Mouse (Mus musculus): ENCODE data around the gene Spats2l.

Gene Spats2l

GRCm38 (mm10) chr1:57774001-57774667 is at the start of gene Spats2l:
Gene Spats2l (plus strand): TSS chr1:57774162.
- peak; percentile 78 for DNase-seq

DNA sequence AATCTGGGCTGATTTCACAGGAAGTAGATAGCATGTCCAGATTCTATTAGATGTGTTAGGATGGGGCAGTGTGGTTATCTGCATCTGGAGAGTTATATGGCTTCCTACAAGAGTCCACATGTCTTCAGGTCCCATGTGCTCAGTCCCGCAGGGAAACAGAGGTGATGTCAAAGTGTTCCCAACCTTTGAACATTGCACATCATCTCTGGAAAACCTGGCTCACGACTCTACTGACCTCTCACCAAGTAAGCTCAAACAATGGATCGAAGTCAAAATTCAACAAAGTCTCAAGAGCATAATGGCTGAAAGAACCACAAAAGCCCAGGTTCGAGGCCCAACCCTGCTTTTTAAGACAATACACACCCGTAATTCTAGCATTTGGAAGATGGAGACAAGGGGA is 48.7 kb upstream of the Spats2l start:
- no peak for DNase-seq

DNA sequence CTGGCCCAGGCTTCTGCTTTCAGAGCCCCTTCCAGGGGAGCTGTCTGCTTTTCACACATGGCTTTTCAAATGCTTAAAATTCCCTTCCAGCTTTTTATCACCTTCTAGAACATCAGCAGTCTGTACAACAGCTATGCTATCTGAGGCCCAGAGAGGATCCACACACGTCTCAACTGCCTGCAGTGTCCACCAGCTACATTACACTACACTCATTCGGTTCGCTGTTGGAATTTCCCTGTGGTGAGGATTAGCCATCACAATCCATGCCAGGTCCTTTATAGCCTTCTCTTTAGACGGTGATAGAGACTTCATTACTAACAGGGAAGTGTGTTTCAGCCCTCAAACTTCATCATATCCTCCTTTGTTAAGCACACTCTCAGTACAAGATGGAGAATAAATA is 38.1 kb upstream of the Spats2l start:
- DNase-seq: no peak

DNA sequence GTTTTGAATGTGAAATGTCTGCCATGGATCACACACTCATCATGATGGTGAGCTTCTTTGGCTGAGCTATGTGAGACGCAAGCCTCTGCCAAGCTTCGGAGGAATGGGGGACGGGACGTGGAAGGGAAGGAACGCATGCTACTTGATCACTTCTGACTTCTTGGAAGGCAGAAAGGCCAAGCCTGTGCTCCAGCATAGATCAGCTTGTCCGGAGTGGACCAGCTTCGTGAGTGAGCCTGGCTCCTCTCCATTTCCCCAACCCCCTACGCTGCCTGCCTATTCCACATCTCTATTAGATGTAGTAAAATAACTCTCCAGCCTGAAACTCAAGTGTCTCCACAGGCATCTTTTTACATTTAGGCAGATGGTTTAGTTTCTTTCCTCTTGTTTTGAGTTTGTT is 32.2 kb upstream of the Spats2l start:
- DNase-seq: no peak

GRCm38 (mm10) chr1:57742266-57742665 is 31.7 kb upstream of the Spats2l start:
- DNase-seq: no peak

DNA sequence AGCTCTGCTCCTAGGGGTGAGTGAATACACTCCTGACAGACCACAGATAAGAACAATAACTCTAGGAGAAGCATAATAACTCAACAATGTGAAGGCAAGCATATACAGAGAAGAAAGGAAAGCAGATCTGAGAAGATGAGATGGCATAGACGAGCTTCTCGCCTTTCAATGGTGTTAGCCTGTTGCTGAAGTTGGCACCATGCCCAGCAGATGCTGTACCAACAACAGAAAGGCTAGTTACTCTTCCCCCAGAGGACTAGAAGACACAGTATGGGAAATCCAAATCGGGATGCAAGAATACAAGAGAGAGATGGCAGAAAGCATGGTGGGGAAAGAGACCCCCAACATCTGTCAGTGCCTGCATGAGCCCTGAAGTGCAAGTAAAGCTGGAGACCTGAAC is 22.2 kb upstream of the Spats2l start:
- no peak for DNase-seq

DNA sequence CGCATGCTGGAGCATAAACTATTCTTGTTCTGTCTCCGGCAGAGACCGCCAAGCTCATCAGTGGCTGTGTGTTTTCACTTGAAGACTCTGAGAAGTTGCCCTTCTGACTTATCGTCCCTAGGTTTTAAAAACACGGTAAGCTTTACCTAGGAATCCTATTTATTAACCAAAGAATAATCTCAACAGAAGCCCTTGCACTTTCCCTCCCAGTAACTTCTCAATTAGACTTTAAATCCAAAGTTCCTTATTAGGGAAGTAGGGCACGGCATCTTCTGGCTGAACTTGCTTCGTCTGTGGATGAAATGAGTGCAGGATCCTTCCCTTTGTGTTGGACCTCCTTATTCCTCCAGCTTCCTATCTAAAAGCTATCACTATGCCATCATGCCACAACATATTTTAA is 7.6 kb upstream of the Spats2l start:
- no peak for DNase-seq

- DNase-seq: no peak
Measured at GRCm38 (mm10) chr1:57773326-57773725, 636 bp upstream of the Spats2l start.

- peak; percentile 81 for DNase-seq
Measured at GRCm38 (mm10) chr1:57774668-57775495, 920 bp downstream of the Spats2l start.

DNA sequence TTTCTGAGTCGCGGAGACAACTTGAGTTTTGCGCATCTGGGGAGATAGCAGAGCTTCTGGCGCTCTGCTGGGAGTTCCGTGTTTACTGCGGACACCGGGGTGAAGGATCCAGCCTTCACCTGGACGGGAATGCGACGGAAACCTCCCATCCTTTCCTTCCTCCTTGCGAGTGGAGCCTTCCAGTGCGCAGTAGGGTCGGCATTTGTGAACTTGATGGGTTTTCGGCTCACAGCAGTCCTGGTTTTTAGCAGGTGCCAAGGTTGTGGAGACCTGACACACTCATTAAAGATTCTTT is 1.5 kb downstream of the Spats2l start:
- DNase-seq: no peak

DNA sequence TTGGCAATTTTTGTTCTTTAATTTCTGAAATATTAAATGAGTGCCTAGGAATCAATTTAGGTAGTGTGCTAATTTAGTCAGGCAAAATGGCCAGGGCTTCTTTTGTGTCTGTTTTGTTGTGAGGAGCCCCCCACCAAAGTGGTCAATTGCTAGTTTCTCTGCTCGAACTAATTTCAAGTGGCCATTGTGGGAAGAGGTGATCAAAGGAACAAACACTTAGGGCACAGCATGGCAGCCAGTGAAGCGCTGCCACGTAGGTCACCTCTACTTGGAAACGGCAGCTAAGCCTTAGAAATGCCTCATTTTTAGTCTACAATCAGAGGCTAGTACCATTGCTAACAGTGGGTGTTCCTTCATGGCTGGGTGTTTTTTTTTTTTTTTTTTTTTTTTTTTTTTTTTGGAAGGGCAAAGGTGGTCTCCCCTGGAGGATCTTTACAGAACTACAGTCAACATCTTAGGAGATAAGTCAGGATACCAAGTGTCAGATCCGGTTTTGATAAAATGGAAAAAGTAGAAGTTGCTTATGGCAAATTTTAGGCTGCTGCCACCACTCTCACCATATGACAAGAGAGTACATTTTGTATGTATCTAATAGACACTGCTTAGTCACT is 2.8 kb downstream of the Spats2l start:
- peak; percentile 16 for DNase-seq

DNA sequence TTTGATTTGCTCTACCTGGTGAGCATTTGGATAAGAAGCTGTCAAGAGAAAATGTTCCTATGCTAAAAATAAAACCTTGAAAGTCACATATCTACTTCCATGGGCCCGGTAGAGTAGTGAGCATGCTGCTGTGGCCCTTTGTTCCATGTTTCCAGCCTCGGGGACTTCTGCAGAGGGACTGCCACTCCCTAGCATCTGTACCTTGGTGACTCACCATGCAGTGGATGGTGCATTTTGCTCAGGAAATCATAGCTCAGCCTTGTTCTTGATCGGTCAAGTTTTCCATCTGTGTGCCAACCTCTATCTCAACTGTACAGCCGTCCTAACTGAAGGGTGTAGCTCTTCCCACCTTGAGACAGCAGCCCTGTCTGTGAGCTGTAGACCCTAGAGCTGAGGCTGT is 10.3 kb downstream of the Spats2l start:
- no peak for DNase-seq

- DNase-seq: no peak
Measured at GRCm38 (mm10) chr1:57789831-57790230, 15.9 kb downstream of the Spats2l start.

- no peak for DNase-seq
Measured at GRCm38 (mm10) chr1:57792212-57792611, 18.2 kb downstream of the Spats2l start.

DNA sequence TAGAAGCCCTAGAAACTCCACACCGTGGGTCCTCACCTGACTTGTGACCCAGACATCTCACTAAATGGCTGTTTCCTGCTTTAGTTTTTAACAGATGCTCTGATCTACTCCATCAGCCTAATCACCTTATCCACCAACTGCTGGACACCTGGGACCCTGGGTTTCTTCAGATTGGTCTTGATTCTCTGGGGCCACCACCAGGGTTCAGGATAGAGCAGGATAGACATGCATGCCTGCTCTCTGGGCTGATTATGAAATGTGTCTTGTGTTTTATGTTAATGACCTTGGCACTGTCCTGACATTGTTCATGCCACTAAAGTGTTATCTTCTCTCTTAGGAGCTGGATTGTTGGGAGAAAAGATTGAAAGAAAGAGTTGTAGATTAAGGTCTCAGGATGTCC is 21.9 kb downstream of the Spats2l start:
- DNase-seq: no peak

DNA sequence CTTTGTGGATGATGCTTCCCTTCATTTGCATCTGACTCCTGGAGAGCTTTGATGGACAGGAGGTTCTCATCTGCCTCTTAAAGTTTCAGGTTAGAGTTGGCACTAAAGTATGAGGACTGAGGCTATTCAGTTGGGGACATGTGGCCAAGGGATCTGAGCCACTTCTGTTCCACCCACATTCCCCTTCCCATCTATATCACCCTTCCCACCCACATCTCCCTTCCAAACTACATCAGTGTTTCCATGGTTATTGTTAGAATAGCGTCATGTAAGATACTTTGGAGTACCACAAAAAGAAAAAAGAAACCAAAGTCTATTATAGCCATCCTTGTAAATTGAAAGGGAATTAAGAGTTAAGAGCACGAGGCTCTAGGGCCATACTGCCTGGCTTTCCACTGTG is 25.4 kb downstream of the Spats2l start:
- no peak for DNase-seq

GRCm38 (mm10) chr1:57800846-57801245 is 26.9 kb downstream of the Spats2l start:
- DNase-seq: no peak

- no peak for DNase-seq
Measured at GRCm38 (mm10) chr1:57806126-57806525, 32.2 kb downstream of the Spats2l start.

- DNase-seq: peak; percentile 34
Measured at GRCm38 (mm10) chr1:57807882-57808281, 33.9 kb downstream of the Spats2l start.

GRCm38 (mm10) chr1:57810221-57810620 is 36.3 kb downstream of the Spats2l start:
- no peak for DNase-seq

DNA sequence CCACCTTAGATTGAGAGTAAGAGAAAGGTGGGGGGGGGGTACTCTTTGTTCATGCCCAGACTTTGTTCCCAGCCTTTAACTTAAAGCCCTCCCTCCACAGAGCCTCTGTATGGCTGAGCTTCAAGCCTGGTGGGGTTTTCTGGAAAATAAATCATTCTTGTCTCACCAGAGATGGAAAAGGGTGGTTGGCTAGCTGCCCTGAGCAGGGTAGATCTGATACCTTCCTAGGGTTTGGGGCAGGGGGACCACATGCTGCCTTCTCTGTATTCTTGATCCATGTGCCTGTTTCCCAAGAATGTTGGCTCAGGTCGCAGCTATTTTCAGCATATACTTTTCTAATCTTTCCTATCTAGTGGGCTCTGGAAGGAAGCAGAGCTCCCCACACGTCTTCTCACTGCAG is 43.1 kb downstream of the Spats2l start:
- DNase-seq: no peak

DNA sequence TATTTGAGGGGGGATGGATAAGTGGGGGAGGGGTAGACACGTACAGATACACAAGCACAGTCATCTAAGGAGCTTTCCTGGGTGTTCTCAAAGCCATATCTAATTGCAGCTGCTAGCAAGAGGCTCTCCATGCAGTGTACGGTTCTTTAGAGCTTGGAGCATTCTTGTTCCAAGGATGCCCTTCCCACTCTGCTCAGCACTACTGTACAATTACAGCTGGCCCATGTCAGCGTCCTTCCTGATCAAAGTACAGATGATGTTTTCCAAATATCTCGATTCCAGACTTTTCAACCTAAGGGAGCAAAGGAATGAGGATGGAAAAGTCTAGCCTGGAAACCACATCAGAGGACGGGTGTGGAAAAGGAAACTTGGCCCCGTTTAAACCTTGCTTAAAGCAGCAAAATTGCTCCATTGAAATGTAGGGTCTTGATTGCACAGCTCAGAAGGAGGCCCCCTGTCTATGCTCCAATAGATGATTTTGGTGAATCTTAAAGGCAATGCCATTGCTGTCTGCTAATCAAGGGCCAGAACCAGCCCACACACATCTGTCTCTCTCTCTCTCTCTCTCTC is 46.6 kb downstream of the Spats2l start:
- DNase-seq: no peak

- no peak for DNase-seq
Measured at GRCm38 (mm10) chr1:57824966-57825759, 51.2 kb downstream of the Spats2l start.
